Mouse (Mus musculus) erythroid progenitor cell, adult 5-6 weeks (primary cell): ENCODE measurements around the gene Tmed4. TPM values are rescaled to one million over a fixed set of nuclear protein-coding genes. Genes with fewer than 3 reads are reported as not detected.
A peak's percentile ranks its signal among the peaks of the same experiment; 100 is the strongest.

Experiments
- ATAC-seq: replicated peaks from 2 replicates; pipeline ENCODE4 v1.8.0; 2016; ENCODE audit warnings: moderate number of reproducible peaks, mild to moderate bottlenecking, moderate TSS enrichment, inconsistent platforms; ENCODE audit not compliant: poor library complexity, low FRiP score, severe bottlenecking
- total RNA-seq, 2 experiments: library from RNA; stranded (forward) in 1 of 2; stranded (reverse) in 1 of 2; fragments of 150-400 nt in 1 of 2; fragments of 186-747, 209-891 nt in 1 of 2; gene quantifications; 2 replicates each; pipeline versions ENCODE4 v1.2.3 to v1.2.4; 2015 to 2017; ENCODE audit warnings: low replicate concordance in 2 of 2

Gene Tmed4
- 13.4 and 13.7 TPM in 2 replicates for total RNA-seq (2015; ENCODE audit: low replicate concordance)
- 5.1 and 12.1 TPM in 2 replicates for total RNA-seq (2017; ENCODE audit: low replicate concordance)

GRCm38 (mm10) chr11:6274387-6275093, at the start of gene Tmed4:
TSS of gene Tmed4 (minus strand) at chr11:6274870.
- peak; percentile 94 for ATAC-seq

- no peak for ATAC-seq
Observed at GRCm38 (mm10) chr11:6323348-6323747, 48.7 kb upstream of the Tmed4 start.

GRCm38 (mm10) chr11:6322086-6322485, 47.4 kb upstream of the Tmed4 start:
- ATAC-seq = no peak

- no peak for ATAC-seq
Observed at GRCm38 (mm10) chr11:6319374-6319773, 44.7 kb upstream of the Tmed4 start.

- no peak for ATAC-seq
Observed at GRCm38 (mm10) chr11:6318559-6318958, 43.9 kb upstream of the Tmed4 start.

GRCm38 (mm10) chr11:6316821-6317220, 42.2 kb upstream of the Tmed4 start:
- no peak for ATAC-seq

GRCm38 (mm10) chr11:6313874-6314406, 39.3 kb upstream of the Tmed4 start:
- no peak for ATAC-seq

- no peak for ATAC-seq
Observed at GRCm38 (mm10) chr11:6308181-6308580, 33.5 kb upstream of the Tmed4 start.

- no peak for ATAC-seq
Observed at GRCm38 (mm10) chr11:6305943-6306430, 31.3 kb upstream of the Tmed4 start.

GRCm38 (mm10) chr11:6302793-6303192, 28.1 kb upstream of the Tmed4 start:
- ATAC-seq = no peak

- ATAC-seq = no peak
Observed at GRCm38 (mm10) chr11:6299435-6299834, 24.8 kb upstream of the Tmed4 start.

GRCm38 (mm10) chr11:6296077-6296476, 21.4 kb upstream of the Tmed4 start:
- no peak for ATAC-seq

- peak; percentile 80 for ATAC-seq
Observed at GRCm38 (mm10) chr11:6294632-6295031, 20.0 kb upstream of the Tmed4 start.

GRCm38 (mm10) chr11:6293601-6294000, 18.9 kb upstream of the Tmed4 start:
- ATAC-seq = no peak

GRCm38 (mm10) chr11:6292988-6293349, 18.3 kb upstream of the Tmed4 start:
- no peak for ATAC-seq

GRCm38 (mm10) chr11:6292116-6292987, 17.7 kb upstream of the Tmed4 start:
- peak; percentile 43 for ATAC-seq

- peak; percentile 87 for ATAC-seq
Observed at GRCm38 (mm10) chr11:6291401-6292115, 16.9 kb upstream of the Tmed4 start, which contains the start of gene Ogdh. TSS of gene Ogdh (plus strand) at chr11:6291633.

- ATAC-seq = no peak
Observed at GRCm38 (mm10) chr11:6290883-6291282, 16.2 kb upstream of the Tmed4 start.

- ATAC-seq = no peak
Observed at GRCm38 (mm10) chr11:6290138-6290537, 15.5 kb upstream of the Tmed4 start.

- no peak for ATAC-seq
Observed at GRCm38 (mm10) chr11:6282940-6283339, 8.3 kb upstream of the Tmed4 start.
